Mouse (Mus musculus) hindlimb bud, embryonic 11.5 days (tissue): ENCODE data around the gene Klhl34.

Experiments
- DNase-seq: peaks from one replicate; pipeline ENCODE4 v3.0.0-alpha.2; 2012; ENCODE audit warnings: low read depth, low spot score; ENCODE audit errors: extremely low spot score

The Klhl34 gene

DNA sequence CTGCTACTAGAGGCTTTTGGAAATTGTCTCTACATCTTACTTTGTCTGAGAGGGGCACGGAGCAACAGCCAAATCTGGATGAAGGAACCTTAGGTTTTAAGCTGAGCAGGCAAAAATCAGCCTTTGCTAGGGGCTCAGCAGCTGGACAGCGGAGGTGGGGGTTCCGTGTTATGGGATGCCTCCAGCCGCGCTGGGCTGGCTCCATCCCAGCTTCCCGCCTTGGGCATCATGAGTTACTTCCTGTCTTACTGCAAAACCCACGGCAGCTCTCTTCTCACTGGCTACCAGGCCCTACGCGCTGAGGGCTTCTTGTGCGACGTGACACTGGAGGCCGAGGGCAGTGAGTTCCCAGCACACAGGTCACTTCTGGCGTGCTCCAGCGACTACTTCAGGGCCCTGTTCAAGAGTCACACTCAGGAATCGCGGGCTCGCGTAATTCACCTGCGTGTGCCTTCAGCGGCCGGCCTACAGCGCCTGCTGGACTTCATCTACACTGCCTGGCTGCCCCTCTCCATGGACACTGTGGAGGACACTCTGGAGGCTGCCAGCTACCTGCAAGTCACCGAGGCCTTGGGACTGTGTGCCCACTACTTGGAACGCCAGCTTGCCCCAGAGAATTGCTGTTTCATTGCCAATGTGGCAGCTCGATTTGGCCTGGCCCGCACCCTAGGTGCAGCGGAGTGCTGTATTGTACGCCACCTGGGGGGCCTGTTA lies at the start of gene Klhl34:
Gene Klhl34 (plus strand): TSS at position 229 of the 714 bp plus-strand sequence.
- DNase-seq: no peak

DNA sequence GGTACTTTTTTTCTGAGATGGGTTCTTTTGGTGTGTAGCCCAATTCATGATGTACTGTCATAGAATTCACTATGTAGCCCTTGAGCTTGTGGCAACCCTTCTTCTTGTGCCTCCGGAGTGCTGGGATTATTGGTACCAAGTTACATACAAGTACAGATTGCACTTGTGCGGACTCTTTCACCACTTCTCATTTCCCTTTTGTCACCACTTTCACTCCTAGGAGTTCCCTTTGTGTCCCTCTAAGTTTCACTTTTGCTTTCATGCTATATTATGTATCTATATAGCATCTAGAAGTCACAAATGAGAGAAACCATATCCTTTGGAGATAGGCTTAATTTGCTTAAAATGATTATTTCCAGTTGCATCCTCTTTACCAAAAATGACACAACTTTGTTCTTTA lies 16.6 kb upstream of the Klhl34 start:
- no peak for DNase-seq

GRCm38 (mm10) chrX:157809721-157810120 lies 8.5 kb upstream of the Klhl34 start:
- DNase-seq: no peak

DNA sequence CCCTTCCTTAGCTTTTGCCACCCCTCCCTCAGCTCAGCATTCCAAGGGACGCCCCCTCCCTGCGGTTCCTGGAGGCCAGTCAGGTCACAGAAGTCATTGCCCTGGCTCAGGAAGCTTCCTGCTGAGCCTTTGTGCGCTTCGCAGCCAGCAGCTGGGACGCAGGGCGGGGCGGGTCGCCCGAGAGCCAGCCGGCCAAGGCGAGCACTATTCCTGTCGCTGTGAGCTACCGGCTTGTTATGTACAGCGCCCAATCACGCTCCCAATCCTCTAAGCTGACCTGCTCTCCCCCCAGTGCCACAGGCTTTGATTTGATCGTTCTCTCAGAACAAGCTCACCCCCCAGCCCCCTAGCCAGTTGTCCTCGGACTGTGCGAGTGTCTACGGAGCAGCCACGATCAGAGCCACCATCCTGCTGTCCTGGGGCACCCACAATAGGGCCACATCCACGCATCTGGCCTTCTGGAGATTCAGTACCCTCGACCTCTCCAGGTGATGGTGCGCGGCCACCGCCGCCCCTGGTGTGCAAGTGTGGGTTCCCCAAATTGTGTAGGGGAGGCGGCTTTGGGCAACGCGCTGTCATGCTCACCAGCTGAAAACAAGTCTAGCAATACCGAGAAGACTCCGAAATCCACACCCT lies 546 bp upstream of the Klhl34 start:
- DNase-seq: no peak

- DNase-seq: no peak
Measured at GRCm38 (mm10) chrX:157818921-157819260, 656 bp downstream of the Klhl34 start.

- no peak for DNase-seq
Measured at GRCm38 (mm10) chrX:157829983-157830382, 11.7 kb downstream of the Klhl34 start.
